Mouse (Mus musculus) heart, embryonic 14.5 days (tissue): Measurements from ENCODE around the gene Nmt1. TPM values are rescaled to one million over a fixed set of nuclear protein-coding genes. Genes with fewer than 3 reads are reported as not detected.

Experiments
- ATAC-seq: fragments of 200-750 bp; cut with Nextera tagmentation; 2 replicates; pipeline ENCODE4 v1.8.0; 2017; ENCODE audit warnings: low read depth, moderate TSS enrichment; ENCODE audit not compliant: insufficient number of reproducible peaks, insufficient read depth, low FRiP score
- H3K27ac ChIP-seq, 2 experiments: fragments of 200-500 bp in 1 of 2; fragments of 300-500 bp in 1 of 2; sonication (generic) in 1 of 2; replicated peaks in 1 of 2; 2 replicates each; pipeline ENCODE4 v1.5.1; 2012 to 2014; ENCODE audit warnings: low read depth in 2 of 2, low read length in 2 of 2, control low read depth in 1 of 2, mild to moderate bottlenecking in 1 of 2, mixed read lengths in 1 of 2; ENCODE audit not compliant: control insufficient read depth in 1 of 2, insufficient read depth in 1 of 2
- H3K27me3 ChIP-seq: fragments of 300-500 bp; sonication (generic); 2 replicates; pipeline ENCODE4 v1.6.1; 2014; ENCODE audit warnings: mild to moderate bottlenecking, low read length, control low read depth; ENCODE audit not compliant: control insufficient read depth, insufficient read depth
- H3K36me3 ChIP-seq: fragments of 300-500 bp; sonication (generic); 2 replicates; pipeline ENCODE4 v1.6.1; 2014; ENCODE audit warnings: mild to moderate bottlenecking, control low read depth, low read length, mixed read lengths; ENCODE audit not compliant: control insufficient read depth, insufficient read depth
- H3K4me1 ChIP-seq, 2 experiments: fragments of 200-500 bp in 1 of 2; fragments of 300-500 bp in 1 of 2; sonication (generic) in 1 of 2; 2 replicates each; pipeline ENCODE4 v1.6.1; 2012 to 2014; ENCODE audit warnings: low read length in 2 of 2, control low read depth in 1 of 2, mixed read lengths in 1 of 2; ENCODE audit not compliant: control insufficient read depth in 2 of 2, insufficient read depth in 2 of 2
- H3K4me2 ChIP-seq: fragments of 300-500 bp; sonication (generic); 2 replicates; pipeline ENCODE4 v1.6.1; 2014; ENCODE audit warnings: mild to moderate bottlenecking, low read length
- H3K4me3 ChIP-seq, 2 experiments: fragments of 200-500 bp in 1 of 2; fragments of 300-500 bp in 1 of 2; sonication (generic) in 1 of 2; 2 replicates each; pipeline ENCODE4 v1.5.1; 2012 to 2014; ENCODE audit warnings: low read length in 2 of 2, mild to moderate bottlenecking in 2 of 2, control low read depth in 1 of 2, low read depth in 1 of 2, moderate library complexity in 1 of 2; ENCODE audit not compliant: control insufficient read depth in 1 of 2, insufficient read depth in 1 of 2
- H3K9ac ChIP-seq: fragments of 300-500 bp; sonication (generic); 2 replicates; pipeline ENCODE4 v1.6.1; 2014; ENCODE audit warnings: mild to moderate bottlenecking, low read length
- H3K9me3 ChIP-seq: fragments of 300-500 bp; sonication (generic); 2 replicates; pipeline ENCODE4 v1.6.1; 2016; ENCODE audit warnings: low read length, control low read depth; ENCODE audit not compliant: control insufficient read depth
- WGBS: fragments of 180-500 bp; shearing (Covaris S2); extraction: QIAGEN DNeasy Blood & Tissue Kit; methylation state at CpG from one replicate; pipeline ENCODE4 v1.1.7; 2014; 5-methylcytosine and 5-hydroxymethylcytosine counted together
- polyA plus RNA-seq: library from polyadenylated mRNA; unstranded; fragments of >200 nt; fragmentation: Nextera tagmentation; extraction: Ambion mirVana; gene quantifications from 2 replicates; pipeline ENCODE4 v1.2.1, GENCODE M21; 2014

Gene Nmt1
- polyA plus RNA-seq, 1 experiment from 2014 or later = 51.7 TPM

- H3K4me2 ChIP-seq = peak overlapping the region; percentile 44
- ATAC-seq = peak; percentile 68
- H3K9me3 ChIP-seq = no peaks in the 10 kb centered on the region
- H3K36me3 ChIP-seq = peaks cover 49% of the 10 kb centered on the region
- WGBS = 8% methylated on average over 14 of the region's 14 CpGs
- H3K4me1 ChIP-seq = peaks cover 33 to 44% of the 10 kb centered on the region in 2 experiments
- H3K9ac ChIP-seq = peak overlapping the region; percentile 61
- H3K4me3 ChIP-seq = no peak overlapping the region
- H3K27ac ChIP-seq = peak overlapping the region; percentile 84 to 90
- no peaks in the 10 kb centered on the region for H3K27me3 ChIP-seq
Observed at GRCm38 (mm10) chr11:102998577-102999316, 29.2 kb upstream of the Nmt1 start.

GRCm38 (mm10) chr11:102999317-102999970 is 28.5 kb upstream of the Nmt1 start:
- Histone ChIP-seq H3K4me3 (no peak overlapping the region), H3K9ac (peak overlapping the region; percentile 45; the same call in 1 of the 2 replicates), H3K9me3 (no peaks in the 10 kb centered on the region), H3K4me1 (peaks cover 33 to 44% of the 10 kb centered on the region in 2 experiments), H3K27ac (peak overlapping the region; percentile 79 to 84), H3K4me2 (peak overlapping the region; percentile 44; the same call in 1 of the 2 replicates), H3K27me3 (no peaks in the 10 kb centered on the region), H3K36me3 (peaks cover 43% of the 10 kb centered on the region)
- ATAC-seq = no peak
- 71% methylated on average over 14 of the region's 14 CpGs for WGBS

- peaks cover 36% of the 10 kb centered on the region for H3K36me3 ChIP-seq
- H3K27ac ChIP-seq = 0 out of 4 replicates have a peak overlapping the region, but pooled peaks of 1 of the 2 experiments have one; percentile 84
- 91% methylated on average over 16 of the region's 16 CpGs for WGBS
- H3K4me1 ChIP-seq = peaks cover 33 to 44% of the 10 kb centered on the region in 2 experiments
- no peaks in the 10 kb centered on the region for H3K27me3 ChIP-seq
- H3K4me2 ChIP-seq = no peak overlapping the region
- no peak overlapping the region for H3K9ac ChIP-seq
- H3K9me3 ChIP-seq = no peaks in the 10 kb centered on the region
- no peak for ATAC-seq
- H3K4me3 ChIP-seq = no peak overlapping the region
Observed at GRCm38 (mm10) chr11:103000111-103000510, 27.9 kb upstream of the Nmt1 start.

- Histone ChIP-seq H3K4me1 (peaks cover 33 to 44% of the 10 kb centered on the region in 2 experiments), H3K9me3 (no peaks in the 10 kb centered on the region), H3K9ac (no peak overlapping the region), H3K27me3 (no peaks in the 10 kb centered on the region), H3K27ac (no peak overlapping the region), H3K36me3 (peaks cover 27% of the 10 kb centered on the region), H3K4me3 (no peak overlapping the region), H3K4me2 (no peak overlapping the region)
- WGBS = 61% methylated on average over 5 of the region's 5 CpGs
- no peak for ATAC-seq
Observed at GRCm38 (mm10) chr11:103001063-103001462, 26.9 kb upstream of the Nmt1 start.

GRCm38 (mm10) chr11:103003210-103003609 is 24.8 kb upstream of the Nmt1 start:
- 59% methylated on average over 5 of the region's 5 CpGs for WGBS
- H3K9ac ChIP-seq = no peak overlapping the region

GRCm38 (mm10) chr11:103004852-103005251 is 23.1 kb upstream of the Nmt1 start:
- Histone ChIP-seq H3K27me3 (no peaks in the 10 kb centered on the region), H3K9me3 (no peaks in the 10 kb centered on the region), H3K4me2 (no peak overlapping the region), H3K27ac (no peak overlapping the region), H3K4me3 (no peak overlapping the region), H3K9ac (no peak overlapping the region), H3K36me3 (peaks cover 10% of the 10 kb centered on the region; the same call in 1 of the 2 replicates), H3K4me1 (peaks cover 4 to 15% of the 10 kb centered on the region in 2 experiments)
- no peak for ATAC-seq
- 74% methylated on average over 1 of the region's 1 CpGs for WGBS

More at GRCm38 (mm10) chr11:103003210-103003609, 24.8 kb upstream of the Nmt1 start:
- ATAC-seq = 0 out of 2 replicates have a peak, but pooled peaks have one; percentile 27
- Histone ChIP-seq H3K9me3 (no peaks in the 10 kb centered on the region), H3K27me3 (no peaks in the 10 kb centered on the region), H3K4me3 (no peak overlapping the region), H3K36me3 (peaks cover 10% of the 10 kb centered on the region; the same call in 1 of the 2 replicates), H3K27ac (peak overlapping the region in 1 of 2 experiments; percentile 33; a peak in 1 of 4 replicates), H3K4me1 (peaks cover 21 to 31% of the 10 kb centered on the region in 2 experiments), H3K4me2 (no peak overlapping the region)

GRCm38 (mm10) chr11:103005254-103005981 is 22.6 kb upstream of the Nmt1 start:
- Histone ChIP-seq H3K27me3 (no peaks in the 10 kb centered on the region), H3K4me1 (peaks cover 2 to 12% of the 10 kb centered on the region in 2 experiments), H3K9me3 (no peaks in the 10 kb centered on the region), H3K27ac (no peak overlapping the region), H3K9ac (no peak overlapping the region), H3K36me3 (peaks cover 10% of the 10 kb centered on the region; the same call in 1 of the 2 replicates), H3K4me2 (no peak overlapping the region), H3K4me3 (no peak overlapping the region)
- ATAC-seq = no peak
- 77% methylated on average over 11 of the region's 11 CpGs for WGBS
